Mouse (Mus musculus) CH12.LX (cell line): ENCODE measurements at regions not wholly inside any gene's neighbourhood (a gene's known extent, or its start where the extent isn't known, plus 50 kb on each side); places are given as distances from the start of the nearest gene placed in this dataset.

Experiments used
- DNase-seq: peaks from one replicate; pipeline ENCODE4 v3.0.0-alpha.2; 2013; ENCODE audit errors: extremely low read depth
- H3K27ac ChIP-seq: 2 replicates; pipeline ENCODE4 v1.5.1; 2012; ENCODE audit warnings: low read depth, mild to moderate bottlenecking, control low read depth, moderate library complexity; ENCODE audit not compliant: insufficient read depth
- H3K27me3 ChIP-seq: replicated peaks from 2 replicates; pipeline ENCODE3; 2012; ENCODE audit warnings: inconsistent platforms
- H3K36me3 ChIP-seq, 2 experiments: replicated peaks in 1 of 2; 2 replicates each; pipeline versions ENCODE3 to v1.6.1; 2012; ENCODE audit warnings: inconsistent platforms in 1 of 2, low read length in 1 of 2, mild to moderate bottlenecking in 1 of 2, mixed read lengths in 1 of 2, moderate library complexity in 1 of 2; ENCODE audit not compliant: control insufficient read depth in 1 of 2, insufficient read depth in 1 of 2
- H3K4me1 ChIP-seq, 2 experiments: 2 replicates each; pipeline ENCODE4 v1.6.1; 2012; ENCODE audit warnings: inconsistent platforms in 1 of 2, moderate library complexity in 1 of 2; ENCODE audit not compliant: insufficient read depth in 2 of 2, control insufficient read depth in 1 of 2
- H3K4me2 ChIP-seq: 2 replicates; pipeline ENCODE4 v1.6.1; 2012; ENCODE audit warnings: low read depth, mild to moderate bottlenecking, control low read depth; ENCODE audit not compliant: poor library complexity, insufficient read depth, severe bottlenecking
- H3K4me3 ChIP-seq, 3 experiments: fragments of 150-350 bp in 1 of 3; sonication (generic) in 1 of 3; replicated peaks in 1 of 3; 2 replicates each; pipeline versions ENCODE3 to v1.5.1; 2011 to 2012; ENCODE audit warnings: low read depth in 2 of 3, low read length in 2 of 3, mild to moderate bottlenecking in 2 of 3, moderate library complexity in 2 of 3, control low read depth in 1 of 3, improper control_type of control experiment in 1 of 3, inconsistent platforms in 1 of 3, mixed read lengths in 1 of 3; ENCODE audit not compliant: poor library complexity in 1 of 3
- H3K79me2 ChIP-seq: replicated peaks from 2 replicates; pipeline ENCODE4 v1.6.1; 2012; ENCODE audit warnings: mild to moderate bottlenecking, moderate library complexity; ENCODE audit not compliant: control insufficient read depth, poor library complexity, insufficient read depth, severe bottlenecking; ENCODE audit errors: extremely low read depth
- H3K9ac ChIP-seq: 2 replicates; pipeline ENCODE4 v1.6.1; 2012; ENCODE audit warnings: low read depth, mild to moderate bottlenecking, control low read depth, moderate library complexity; ENCODE audit not compliant: insufficient read depth
- H3K9me3 ChIP-seq: replicated peaks from 2 replicates; pipeline ENCODE3; 2012; ENCODE audit warnings: low read length, inconsistent platforms, mixed read lengths
- BHLHE40 ChIP-seq: IDR thresholded peaks from 2 replicates; pipeline ENCODE4 v1.6.1; 2011; ENCODE audit warnings: mild to moderate bottlenecking, low read depth, low read length, improper control_type of control experiment
- CHD2 ChIP-seq: IDR thresholded peaks from 2 replicates; pipeline ENCODE4 v1.6.1; 2011; ENCODE audit warnings: low read length, improper control_type of control experiment
- EP300 ChIP-seq: IDR thresholded peaks from 2 replicates; pipeline ENCODE4 v1.6.1; 2011; ENCODE audit warnings: low read length, improper control_type of control experiment
- ETS1 ChIP-seq: conservative IDR thresholded peaks from 2 replicates; pipeline ENCODE4 v1.6.1; 2012; ENCODE audit warnings: low read depth, mild to moderate bottlenecking, inconsistent platforms, low read length, improper control_type of control experiment, moderate library complexity
- MAX ChIP-seq: IDR thresholded peaks from 2 replicates; pipeline ENCODE4 v1.6.1; 2011; ENCODE audit warnings: low read length, improper control_type of control experiment
- MAZ ChIP-seq: IDR thresholded peaks from 2 replicates; pipeline ENCODE4 v1.6.1; 2012; ENCODE audit warnings: low read depth, mild to moderate bottlenecking, inconsistent platforms, low read length, improper control_type of control experiment, moderate library complexity
- MEF2A ChIP-seq: IDR thresholded peaks from 2 replicates; pipeline ENCODE4 v1.6.1; 2014; ENCODE audit warnings: low read depth, mild to moderate bottlenecking, inconsistent platforms, low read length, improper control_type of control experiment, borderline replicate concordance
- MYC ChIP-seq: IDR thresholded peaks from 2 replicates; pipeline ENCODE4 v1.6.1; 2011; ENCODE audit warnings: low read depth, mild to moderate bottlenecking, improper control_type of control experiment, low read length
- NRF1 ChIP-seq: IDR thresholded peaks from 2 replicates; pipeline ENCODE4 v1.6.1; 2014; ENCODE audit warnings: low read depth, mild to moderate bottlenecking, inconsistent platforms, low read length, improper control_type of control experiment, moderate library complexity
- PAX5 ChIP-seq: IDR thresholded peaks from 2 replicates; pipeline ENCODE4 v1.6.1; 2012; ENCODE audit warnings: low read length, inconsistent platforms, mixed read lengths
- POLR2A ChIP-seq: IDR thresholded peaks from 2 replicates; pipeline ENCODE4 v1.6.1; 2011; ENCODE audit warnings: low read depth, mild to moderate bottlenecking, improper control_type of control experiment, low read length
- POLR2AphosphoS2 ChIP-seq: IDR thresholded peaks from 2 replicates; pipeline ENCODE4 v1.6.1; 2011; ENCODE audit warnings: low read depth, low read length, improper control_type of control experiment
- RCOR1 ChIP-seq: conservative IDR thresholded peaks from 2 replicates; pipeline ENCODE4 v1.6.1; 2012; ENCODE audit warnings: low read depth, mild to moderate bottlenecking, inconsistent platforms, low read length, improper control_type of control experiment
- SMC3 ChIP-seq: IDR thresholded peaks from 2 replicates; pipeline ENCODE4 v1.6.1; 2011; ENCODE audit warnings: low read depth, low read length, improper control_type of control experiment
- TBP ChIP-seq: conservative IDR thresholded peaks from 2 replicates; pipeline ENCODE4 v1.6.1; 2011; ENCODE audit warnings: low read depth, low read length, improper control_type of control experiment
- TCF12 ChIP-seq: IDR thresholded peaks from 2 replicates; pipeline ENCODE4 v1.6.1; 2014; ENCODE audit warnings: low read depth, mild to moderate bottlenecking, inconsistent platforms, low read length, improper control_type of control experiment
- UBTF ChIP-seq: IDR thresholded peaks from 2 replicates; pipeline ENCODE4 v1.6.1; 2012; ENCODE audit warnings: low read depth, mild to moderate bottlenecking, inconsistent platforms, low read length, improper control_type of control experiment, moderate library complexity
- ZNF384 ChIP-seq: IDR thresholded peaks from 2 replicates; pipeline ENCODE4 v1.6.1; 2012; ENCODE audit warnings: low read depth, low read length, improper control_type of control experiment, inconsistent platforms
- dilution Hi-C: fragments of 300-500 bp; cut with MboI; formaldehyde crosslinking; loops from 2 replicates; pipeline ENCODE4 v1.14.3; 2020; ENCODE audit warnings: low sequenced_read_pairs; ENCODE audit not compliant: extremely low pct_unique_long_range_greater_than_20kb, extremely low pct_ligation_motif_present
- in situ Hi-C: fragments of 300-500 bp; cut with MboI; formaldehyde crosslinking; loops from 3 replicates; pipeline ENCODE4 v1.14.3; 2019; ENCODE audit warnings: low sequenced_read_pairs, low pct_ligation_motif_present, low pct_unique_long_range_greater_than_20kb, mixed read lengths

DNA sequence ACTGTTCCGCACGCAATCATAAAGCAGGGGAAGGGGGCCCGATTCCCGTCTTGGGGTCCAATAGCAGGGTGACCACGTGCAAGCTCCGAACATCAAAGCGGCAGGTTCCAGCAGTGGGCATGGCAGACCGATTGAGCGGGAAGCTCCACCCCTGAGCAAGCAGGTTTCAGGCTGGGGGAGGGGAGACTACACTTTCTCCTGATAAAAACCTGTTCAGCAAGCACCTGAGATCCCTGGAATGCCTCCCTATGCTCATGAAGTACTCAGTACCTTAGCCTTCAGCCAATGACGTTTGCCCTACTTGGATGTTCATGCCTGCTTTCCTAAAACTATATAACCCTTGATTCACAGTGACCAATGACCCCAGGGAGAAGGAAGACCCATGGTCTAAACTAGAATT lies 83.7 kb upstream of the Rorb start:
- Histone ChIP-seq H3K9ac (no peak overlapping the region), H3K27me3 (no peaks in the 10 kb centered on the region), H3K9me3 (no peaks in the 10 kb centered on the region), H3K79me2 (no peaks in the 10 kb centered on the region), H3K4me3 (no peak overlapping the region), H3K4me2 (no peak overlapping the region), H3K27ac (no peak overlapping the region), H3K4me1 (no peaks in the 10 kb centered on the region), H3K36me3 (no peaks in the 10 kb centered on the region)
- no peak for DNase-seq
- dilution Hi-C loops, result no loop called here
- TF ChIP-seq RCOR1 (no peak), PAX5 (no peak), MAZ (no peak), MEF2A (no peak)
- in situ Hi-C loops, result no loop called here

DNA sequence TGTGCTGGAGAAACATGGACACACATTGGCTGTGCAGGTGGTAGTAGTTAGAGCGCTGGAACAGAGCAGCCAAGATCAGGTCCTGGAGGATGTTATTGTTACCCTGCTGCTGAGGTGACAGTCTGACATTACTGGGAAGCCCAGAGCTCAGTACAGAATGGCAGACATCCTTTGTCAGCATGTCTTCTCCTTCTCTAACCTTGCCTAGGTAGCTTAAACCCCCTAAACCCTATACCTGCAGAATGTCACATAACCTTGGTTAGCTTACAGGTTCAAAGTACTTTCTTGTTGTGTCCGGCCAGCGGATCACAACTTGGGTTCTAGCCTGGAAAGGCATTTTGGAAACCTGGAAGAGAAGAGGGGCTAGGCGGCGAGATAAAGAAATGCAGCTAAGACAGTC lies 83.3 kb upstream of the Rorb start:
- no peaks in the 10 kb centered on the region for H3K79me2 ChIP-seq
- H3K27me3 ChIP-seq, result no peaks in the 10 kb centered on the region
- H3K27ac ChIP-seq, result no peak overlapping the region
- H3K4me1 ChIP-seq, result no peaks in the 10 kb centered on the region
- TF ChIP-seq ETS1, result no peak
- no peak for TF ChIP-seq POLR2AphosphoS2
- no peak for TF ChIP-seq CHD2
- TF ChIP-seq UBTF, result no peak
- TF ChIP-seq MAX, result no peak
- TF ChIP-seq POLR2A, result no peak
- no peak for TF ChIP-seq TCF12
- TF ChIP-seq TBP, result no peak
- no peak for TF ChIP-seq MYC
- TF ChIP-seq ZNF384, result no peak
- TF ChIP-seq SMC3, result no peak
- no peak for TF ChIP-seq NRF1
- TF ChIP-seq BHLHE40, result no peak
- no peak for TF ChIP-seq EP300
- dilution Hi-C loops, result no loop called here
- H3K4me3 ChIP-seq, result no peak overlapping the region
- no peak overlapping the region for H3K4me2 ChIP-seq
- DNase-seq, result no peak
- H3K9me3 ChIP-seq, result no peaks in the 10 kb centered on the region
- in situ Hi-C loops, result no loop called here
- H3K36me3 ChIP-seq, result no peaks in the 10 kb centered on the region
- H3K9ac ChIP-seq, result no peak overlapping the region
